In genomic region chr5:114583046-114583445, GRCm38 (mm10) we compare ENCODE assay signal across 25 mouse cellular contexts. TPM values are rescaled to one million over a fixed set of nuclear protein-coding genes. Genes with fewer than 3 reads are reported as not detected.
A peak's percentile ranks its signal among the peaks of the same experiment; 100 is the strongest.
DNase-seq lines count a peak whose midpoint lies in the region; ATAC-seq and TF ChIP-seq lines count a peak whose summit lies in the region.
"Had no signal": no experiment of that assay in that cellular context is flagged by ENCODE, and none has a peak within 500 bp of the region (broad histone marks: within the 10 kb centered on the region; RNA-seq: fewer than 3 reads in every experiment).

No protein-coding gene starts in this region.

- peaks cover 90% of the 10 kb centered on the region for H3K4me1 ChIP-seq in kidney, embryonic 15.5 days
- H3K4me1 ChIP-seq in kidney, embryonic 16.5 days (ENCODE audit: insufficient read depth, low read length): peaks cover 62% of the 10 kb centered on the region
- peaks cover 50% of the 10 kb centered on the region for H3K4me1 ChIP-seq in neural tube, embryonic 11.5 days (ENCODE audit: control insufficient read depth, insufficient read depth, low read length)
- 0 out of 4 replicates have a peak, but pooled peaks cover 0 to 2% of the 10 kb centered on the region in 2 experiments for H3K4me1 ChIP-seq in ES-E14 (ENCODE audit: control insufficient read depth in 2 of 2, insufficient read depth in 2 of 2, low read length in 2 of 2, poor library complexity in 1 of 2)
- peaks cover 86% of the 10 kb centered on the region for H3K4me1 ChIP-seq in forebrain, embryonic 10.5 days

- no peak for ATAC-seq in kidney, embryonic 15.5 days (replicated peaks; ENCODE audit: low FRiP score)
- no peak for ATAC-seq in kidney, embryonic 16.5 days (ENCODE audit: low FRiP score, low TSS enrichment)
- ATAC-seq in neural tube, embryonic 11.5 days (ENCODE audit: insufficient read depth, low FRiP score, low TSS enrichment): no peak
- ATAC-seq: forebrain, embryonic 13.5 days; forebrain, embryonic 16.5 days had no signal

- H3K9ac ChIP-seq in kidney, embryonic 15.5 days: no peak overlapping the region
- no peak overlapping the region for H3K9ac ChIP-seq in kidney, embryonic 16.5 days (replicated peaks; ENCODE audit: low read length)
- no peak overlapping the region for H3K9ac ChIP-seq in neural tube, embryonic 11.5 days (ENCODE audit: low read length)
- H3K9ac ChIP-seq in ES-E14 (ENCODE audit: insufficient read depth, low read depth, low read length, poor library complexity, severe bottlenecking): no peak overlapping the region; the same call in 1 of the 2 replicates
- H3K9ac ChIP-seq: embryonic facial prominence, embryonic 13.5 days; forebrain, embryonic 13.5 days; heart, embryonic 13.5 days; hindbrain, embryonic 12.5 days; hindbrain, embryonic 15.5 days had no signal

- H3K4me3 ChIP-seq in kidney, embryonic 15.5 days (replicated peaks): no peak overlapping the region
- H3K4me3 ChIP-seq in kidney, embryonic 16.5 days (ENCODE audit: low read length): no peak overlapping the region
- no peak overlapping the region for H3K4me3 ChIP-seq in neural tube, embryonic 11.5 days (ENCODE audit: low read depth, low read length)
- H3K4me3 ChIP-seq in ES-E14 (ENCODE audit: insufficient read depth in 1 of 2, low read depth in 1 of 2, low read length in 2 of 2, poor library complexity in 1 of 2, severe bottlenecking in 1 of 2): no peak overlapping the region
- no peak overlapping the region for H3K4me3 ChIP-seq in forebrain, embryonic 10.5 days
- H3K4me3 ChIP-seq: embryonic facial prominence, embryonic 13.5 days; erythroblast, embryonic 14.5 days; forebrain, embryonic 13.5 days; heart, adult 2 months; heart, embryonic 10.5 days; heart, embryonic 13.5 days; hindbrain, embryonic 12.5 days; hindbrain, embryonic 15.5 days had no signal

- in situ Hi-C loops in ES-E14 (cut with MboI; ENCODE audit: low sequenced_read_pairs in 2 of 2, unreplicated experiment in 2 of 2): no loop called here

- H3K9me3 ChIP-seq in kidney, embryonic 15.5 days (replicated peaks): no peaks in the 10 kb centered on the region
- H3K9me3 ChIP-seq in kidney, embryonic 16.5 days (ENCODE audit: low read length): no peaks in the 10 kb centered on the region
- no peaks in the 10 kb centered on the region for H3K9me3 ChIP-seq in neural tube, embryonic 11.5 days (ENCODE audit: control insufficient read depth, low read length)
- no peaks in the 10 kb centered on the region for H3K9me3 ChIP-seq in ES-E14 (ENCODE audit: control insufficient read depth, insufficient read depth, low read depth, low read length)
- no peaks in the 10 kb centered on the region for H3K9me3 ChIP-seq in forebrain, embryonic 10.5 days
- H3K9me3 ChIP-seq: embryonic facial prominence, embryonic 13.5 days; forebrain, embryonic 13.5 days; heart, embryonic 10.5 days; heart, embryonic 13.5 days; hindbrain, embryonic 12.5 days; hindbrain, embryonic 15.5 days had no signal

- no peak overlapping the region for H3K4me2 ChIP-seq in kidney, embryonic 15.5 days
- no peak overlapping the region for H3K4me2 ChIP-seq in kidney, embryonic 16.5 days (replicated peaks; ENCODE audit: low read depth, low read length)
- no peak overlapping the region for H3K4me2 ChIP-seq in neural tube, embryonic 11.5 days (ENCODE audit: low read depth)
- H3K4me2 ChIP-seq: embryonic facial prominence, embryonic 13.5 days; forebrain, embryonic 13.5 days; heart, embryonic 13.5 days; hindbrain, embryonic 12.5 days; hindbrain, embryonic 15.5 days had no signal

- 0 out of 2 replicates have a peak, but pooled peaks cover 4% of the 10 kb centered on the region for H3K36me3 ChIP-seq in kidney, embryonic 15.5 days
- H3K36me3 ChIP-seq in kidney, embryonic 16.5 days (ENCODE audit: insufficient read depth, low read length): no peaks in the 10 kb centered on the region
- no peaks in the 10 kb centered on the region for H3K36me3 ChIP-seq in neural tube, embryonic 11.5 days (ENCODE audit: control insufficient read depth, insufficient read depth, low read length)
- H3K36me3 ChIP-seq in ES-E14 (ENCODE audit: control insufficient read depth, insufficient read depth, low read length, poor library complexity, severe bottlenecking): no peaks in the 10 kb centered on the region
- H3K36me3 ChIP-seq in forebrain, embryonic 10.5 days (replicated peaks): peaks cover 20% of the 10 kb centered on the region
- H3K36me3 ChIP-seq: embryonic facial prominence, embryonic 13.5 days; heart, embryonic 10.5 days; heart, embryonic 13.5 days; hindbrain, embryonic 15.5 days had no signal

- no peak for DNase-seq in neural tube, embryonic 11.5 days (ENCODE audit: low spot score)
- DNase-seq in neural tube, embryonic 10.5 days (ENCODE audit: extremely low spot score, low spot score): no peak
- DNase-seq in ES-E14 (ENCODE audit: low read depth, low spot score): no peak
- DNase-seq in forebrain, embryonic 10.5 days (ENCODE audit: extremely low spot score, low spot score): no peak
- DNase-seq: B cell, adult 2 months; cerebellum, adult 11 months; cerebellum, adult 2 months; cerebellum, adult 9-11 months; cerebellum, postnatal 25 days; gastrocnemius, postnatal 10 days; gastrocnemius, postnatal 36 days; heart, adult 2 months; heart, postnatal 14 days; heart, postnatal 4 days had no signal

- H3K27ac ChIP-seq in kidney, embryonic 15.5 days: 0 out of 2 replicates have a peak overlapping the region, but pooled peaks have one; percentile 2
- H3K27ac ChIP-seq in kidney, embryonic 16.5 days (ENCODE audit: low read length): no peak overlapping the region
- H3K27ac ChIP-seq in neural tube, embryonic 11.5 days (ENCODE audit: low read depth, low read length): 0 out of 2 replicates have a peak overlapping the region, but pooled peaks have one; percentile 58
- 0 out of 2 replicates have a peak overlapping the region, but pooled peaks have one; percentile 12 for H3K27ac ChIP-seq in ES-E14 (ENCODE audit: insufficient read depth, low read depth, low read length, poor library complexity, severe bottlenecking)
- no peak overlapping the region for H3K27ac ChIP-seq in forebrain, embryonic 10.5 days
- H3K27ac ChIP-seq: embryonic facial prominence, embryonic 13.5 days; forebrain, embryonic 13.5 days; heart, adult 2 months; heart, embryonic 10.5 days; heart, embryonic 13.5 days; hindbrain, embryonic 15.5 days had no signal

- WGBS in kidney, embryonic 15.5 days: 87% methylated on average over 3 of the region's 3 CpGs
- WGBS in kidney, embryonic 16.5 days: 71% methylated on average over 3 of the region's 3 CpGs
- WGBS in neural tube, embryonic 11.5 days: 88% methylated on average over 3 of the region's 3 CpGs
- WGBS in forebrain, embryonic 10.5 days: 86% methylated on average over 3 of the region's 3 CpGs

- no peaks in the 10 kb centered on the region for H3K27me3 ChIP-seq in kidney, embryonic 15.5 days
- no peaks in the 10 kb centered on the region for H3K27me3 ChIP-seq in kidney, embryonic 16.5 days (ENCODE audit: insufficient read depth, low read length)
- H3K27me3 ChIP-seq in neural tube, embryonic 11.5 days (ENCODE audit: control insufficient read depth, insufficient read depth, low read length): no peaks in the 10 kb centered on the region
- peaks cover 23% of the 10 kb centered on the region for H3K27me3 ChIP-seq in forebrain, embryonic 10.5 days (ENCODE audit: poor library complexity, severe bottlenecking)
- H3K27me3 ChIP-seq: hindbrain, embryonic 15.5 days had no signal

TF ChIP-seq in ES-E14, 5 proteins besides CTCF, POLR2A, EP300 and RAD21:
- TF ChIP-seq MAFK (IDR thresholded peaks at IDR 0.05; ENCODE audit: insufficient read depth, low read depth, low read length): no peak

RNA-seq across cellular contexts. Expression of gene Fam222a, which starts 15.2 kb away (rescaled TPM):
- 4.4 and 4.7 TPM in 2 replicates for polyA plus RNA-seq in kidney, embryonic 15.5 days (2015; fragmentation: Nextera tagmentation; extraction: Ambion mirVana)
- polyA plus RNA-seq in kidney, embryonic 16.5 days (2015; fragmentation: Nextera tagmentation; extraction: Ambion mirVana): 4.1 and 4.5 TPM in 2 replicates
- 5.0 and 7.5 TPM in 2 replicates for polyA plus RNA-seq in neural tube, embryonic 11.5 days (2014; fragmentation: Nextera tagmentation; extraction: Ambion mirVana)
- 1.2 and 2.2 TPM in 2 replicates for total RNA-seq in ES-E14 (2012; rRNA removed)
- 3.9 and 4.1 TPM in 2 replicates for polyA plus RNA-seq in forebrain, embryonic 10.5 days (2016; fragmentation: Nextera tagmentation; extraction: Ambion mirVana)
- total RNA-seq: CH12.LX had no signal

Comparison
In these comparisons a context has a peak if more than half of its experiments do, and no peak if none do; other contexts are left out.
1. H3K27ac ChIP-seq: peak in kidney, embryonic 15.5 days (single experiment), neural tube, embryonic 11.5 days (single experiment) and ES-E14 (single experiment); none in kidney, embryonic 16.5 days (single experiment) and forebrain, embryonic 10.5 days (single experiment).